Mouse (Mus musculus) forebrain, embryonic 14.5 days (tissue): Measurements from ENCODE around the gene Sst. TPM values are rescaled to one million over a fixed set of nuclear protein-coding genes. Genes with fewer than 3 reads are reported as not detected.

Experiments used
- ATAC-seq: fragments of 200-750 bp; cut with Nextera tagmentation; 2 replicates; pipeline ENCODE4 v1.8.0; 2017; ENCODE audit warnings: mild to moderate bottlenecking, moderate library complexity
- DNase-seq: peaks from one replicate; pipeline ENCODE4 v3.0.0-alpha.2; 2015; ENCODE audit warnings: low spot score
- H3K27ac ChIP-seq: fragments of 300-500 bp; sonication (generic); 2 replicates; pipeline ENCODE4 v1.5.1; 2014; ENCODE audit warnings: low read depth, mild to moderate bottlenecking, control low read depth, low read length, moderate library complexity
- H3K27me3 ChIP-seq: fragments of 300-500 bp; sonication (generic); replicated peaks from 2 replicates; pipeline ENCODE4 v1.6.1; 2014; ENCODE audit warnings: low read length, control low read depth, mixed read lengths; ENCODE audit not compliant: control insufficient read depth, insufficient read depth
- H3K36me3 ChIP-seq: fragments of 300-500 bp; sonication (generic); 2 replicates; pipeline ENCODE4 v1.6.1; 2014; ENCODE audit warnings: low read length, control low read depth; ENCODE audit not compliant: control insufficient read depth, insufficient read depth
- H3K4me1 ChIP-seq: fragments of 300-500 bp; sonication (generic); 2 replicates; pipeline ENCODE4 v1.6.1; 2014; ENCODE audit warnings: antibody characterized with exemption, low read length, control low read depth; ENCODE audit not compliant: control insufficient read depth, insufficient read depth
- H3K4me2 ChIP-seq: fragments of 300-500 bp; sonication (generic); 2 replicates; pipeline ENCODE4 v1.6.1; 2014; ENCODE audit warnings: mild to moderate bottlenecking, control low read depth, low read length
- H3K4me3 ChIP-seq: fragments of 300-500 bp; sonication (generic); 2 replicates; pipeline ENCODE4 v1.5.1; 2014; ENCODE audit warnings: low read depth, low read length, control low read depth
- H3K9ac ChIP-seq: fragments of 300-500 bp; sonication (generic); 2 replicates; pipeline ENCODE4 v1.6.1; 2014; ENCODE audit warnings: mild to moderate bottlenecking, low read length, control low read depth, moderate library complexity
- H3K9me3 ChIP-seq: fragments of 300-500 bp; sonication (generic); replicated peaks from 2 replicates; pipeline ENCODE4 v1.6.1; 2016; ENCODE audit warnings: low read length, control low read depth, mixed read lengths; ENCODE audit not compliant: control insufficient read depth
- WGBS: fragments of 180-500 bp; shearing (Covaris S2); extraction: QIAGEN DNeasy Blood & Tissue Kit; methylation state at CpG from one replicate; pipeline ENCODE4 v1.1.7; 2014; 5-methylcytosine and 5-hydroxymethylcytosine counted together
- polyA plus RNA-seq: library from polyadenylated mRNA; unstranded; fragments of >200 nt; fragmentation: Nextera tagmentation; extraction: Ambion mirVana; gene quantifications from 2 replicates; pipeline ENCODE4 v1.2.1, GENCODE M21; 2014

Sst gene
- 202 and 215 TPM in 2 replicates for polyA plus RNA-seq

GRCm38 (mm10) chr16:23890636-23891035 lies at the start of gene Sst:
Gene Sst, minus strand, starts transcription at chr16:23890958.
- H3K4me2 ChIP-seq: peak within 1 kb of the TSS; percentile 25
- peak within 1 kb of the TSS; percentile 12 for H3K4me3 ChIP-seq
- no peak within 1 kb of the TSS for H3K27ac ChIP-seq
- 5% methylated on average over 26 of the region's 26 CpGs for WGBS
- H3K27me3 ChIP-seq: peaks cover 20% of the 10 kb centered on the region; the same call in 1 of the 2 replicates
- no peak for ATAC-seq
- H3K9me3 ChIP-seq: no peaks in the 10 kb centered on the region
- H3K9ac ChIP-seq: peak within 1 kb of the TSS; percentile 43; the same call in 1 of the 2 replicates
- no peaks in the 10 kb centered on the region for H3K36me3 ChIP-seq
- no peaks in the 10 kb centered on the region for H3K4me1 ChIP-seq
- DNase-seq: no peak

GRCm38 (mm10) chr16:23934397-23934796 lies 43.6 kb upstream of the Sst start:
- H3K36me3 ChIP-seq: no peaks in the 10 kb centered on the region
- no peak overlapping the region for H3K27ac ChIP-seq
- 82% methylated on average over 2 of the region's 2 CpGs for WGBS
- H3K27me3 ChIP-seq: no peaks in the 10 kb centered on the region
- H3K9me3 ChIP-seq: no peaks in the 10 kb centered on the region
- H3K4me1 ChIP-seq: no peaks in the 10 kb centered on the region
- ATAC-seq (no peak), DNase-seq (no peak)
- no peak overlapping the region for H3K4me2 ChIP-seq
- H3K4me3 ChIP-seq: no peak overlapping the region
- H3K9ac ChIP-seq: no peak overlapping the region

- Histone ChIP-seq H3K4me3 (no peak within 1 kb of the TSS), H3K4me1 (no peaks in the 10 kb centered on the region), H3K36me3 (no peaks in the 10 kb centered on the region), H3K4me2 (no peak within 1 kb of the TSS), H3K27me3 (no peaks in the 10 kb centered on the region), H3K9me3 (no peaks in the 10 kb centered on the region), H3K27ac (no peak within 1 kb of the TSS; the same call in 1 of the 2 replicates), H3K9ac (no peak within 1 kb of the TSS)
- peak; percentile 15 for DNase-seq
- ATAC-seq: no peak
- WGBS: 59% methylated on average over 11 of the region's 11 CpGs
These were observed 41.5 kb upstream of the Sst start, which contains the start of gene Rtp2 for GRCm38 (mm10) chr16:23932294-23932693. Gene Rtp2, minus strand, starts transcription at chr16:23932394.

GRCm38 (mm10) chr16:23931275-23931674 lies 40.5 kb upstream of the Sst start:
- Histone ChIP-seq H3K27me3 (no peaks in the 10 kb centered on the region), H3K4me1 (no peaks in the 10 kb centered on the region), H3K27ac (no peak overlapping the region; the same call in 1 of the 2 replicates), H3K9me3 (no peaks in the 10 kb centered on the region), H3K9ac (no peak overlapping the region), H3K4me2 (no peak overlapping the region), H3K36me3 (no peaks in the 10 kb centered on the region), H3K4me3 (no peak overlapping the region)
- ATAC-seq (no peak), DNase-seq (no peak)
- 75% methylated on average over 18 of the region's 18 CpGs for WGBS

- DNase-seq (no peak), ATAC-seq (no peak)
- Histone ChIP-seq H3K27ac (no peak overlapping the region), H3K27me3 (no peaks in the 10 kb centered on the region), H3K9ac (no peak overlapping the region), H3K36me3 (no peaks in the 10 kb centered on the region), H3K4me2 (no peak overlapping the region), H3K4me3 (no peak overlapping the region), H3K9me3 (no peaks in the 10 kb centered on the region), H3K4me1 (no peaks in the 10 kb centered on the region)
- 93% methylated on average over 3 of the region's 3 CpGs for WGBS
These were observed 39.8 kb upstream of the Sst start for GRCm38 (mm10) chr16:23930426-23931073.

GRCm38 (mm10) chr16:23927301-23928114 lies 36.8 kb upstream of the Sst start:
- H3K4me2 ChIP-seq: no peak overlapping the region
- H3K4me3 ChIP-seq: no peak overlapping the region
- H3K27ac ChIP-seq: no peak overlapping the region
- ATAC-seq (no peak), DNase-seq (no peak)
- H3K4me1 ChIP-seq: no peaks in the 10 kb centered on the region
- no peaks in the 10 kb centered on the region for H3K9me3 ChIP-seq
- H3K27me3 ChIP-seq: no peaks in the 10 kb centered on the region
- no peaks in the 10 kb centered on the region for H3K36me3 ChIP-seq
- no peak overlapping the region for H3K9ac ChIP-seq
- 91% methylated on average over 33 of the region's 33 CpGs for WGBS

GRCm38 (mm10) chr16:23922906-23923305 lies 32.1 kb upstream of the Sst start:
- DNase-seq: no peak
- H3K36me3 ChIP-seq: no peaks in the 10 kb centered on the region
- H3K4me2 ChIP-seq: no peak overlapping the region
- no peaks in the 10 kb centered on the region for H3K9me3 ChIP-seq
- no peak overlapping the region for H3K9ac ChIP-seq
- no peak overlapping the region for H3K27ac ChIP-seq
- H3K4me1 ChIP-seq: no peaks in the 10 kb centered on the region
- WGBS: 80% methylated on average over 1 of the region's 1 CpGs
- H3K4me3 ChIP-seq: no peak overlapping the region
- no peaks in the 10 kb centered on the region for H3K27me3 ChIP-seq
- ATAC-seq: no peak

- 61% methylated on average over 5 of the region's 5 CpGs for WGBS
- Histone ChIP-seq H3K36me3 (no peaks in the 10 kb centered on the region), H3K4me1 (no peaks in the 10 kb centered on the region), H3K9me3 (no peaks in the 10 kb centered on the region), H3K4me3 (no peak overlapping the region), H3K4me2 (no peak overlapping the region), H3K27me3 (no peaks in the 10 kb centered on the region), H3K9ac (no peak overlapping the region), H3K27ac (no peak overlapping the region)
- no peak for DNase-seq
- no peak for ATAC-seq
These were observed 30.9 kb upstream of the Sst start for GRCm38 (mm10) chr16:23921697-23922096.

GRCm38 (mm10) chr16:23919418-23919817 lies 28.7 kb upstream of the Sst start:
- H3K4me2 ChIP-seq: no peak overlapping the region
- no peaks in the 10 kb centered on the region for H3K9me3 ChIP-seq
- H3K27ac ChIP-seq: no peak overlapping the region
- WGBS: 75% methylated on average over 2 of the region's 2 CpGs
- no peak for DNase-seq
- H3K36me3 ChIP-seq: no peaks in the 10 kb centered on the region
- no peaks in the 10 kb centered on the region for H3K27me3 ChIP-seq
- H3K4me3 ChIP-seq: no peak overlapping the region
- no peaks in the 10 kb centered on the region for H3K4me1 ChIP-seq
- no peak for ATAC-seq
- no peak overlapping the region for H3K9ac ChIP-seq
